Mouse (Mus musculus) forebrain, embryonic 11.5 days (tissue): ENCODE measurements around the gene Slc17a9. TPM values are rescaled to one million over a fixed set of nuclear protein-coding genes. Genes with fewer than 3 reads are reported as not detected.
A peak's percentile ranks its signal among the peaks of the same experiment; 100 is the strongest.

ENCODE experiments used
- ATAC-seq: fragments of 200-750 bp; cut with Nextera tagmentation; replicated peaks from 2 replicates; pipeline ENCODE4 v1.8.0; 2017; ENCODE audit warnings: moderate TSS enrichment; ENCODE audit not compliant: low FRiP score
- DNase-seq: peaks from one replicate; pipeline ENCODE4 v3.0.0-alpha.2; 2017; ENCODE audit warnings: low spot score
- H3K27ac ChIP-seq: fragments of 300-500 bp; sonication (generic); 2 replicates; pipeline ENCODE4 v1.5.1; 2014; ENCODE audit warnings: low read depth, low read length
- H3K27me3 ChIP-seq: fragments of 300-500 bp; sonication (generic); 2 replicates; pipeline ENCODE4 v1.6.1; 2014; ENCODE audit warnings: mild to moderate bottlenecking, low read length, mixed read lengths; ENCODE audit not compliant: control insufficient read depth, insufficient read depth
- H3K36me3 ChIP-seq: fragments of 300-500 bp; sonication (generic); 2 replicates; pipeline ENCODE4 v1.6.1; 2014; ENCODE audit warnings: mild to moderate bottlenecking, low read length, moderate library complexity, mixed read lengths; ENCODE audit not compliant: control insufficient read depth, insufficient read depth
- H3K4me1 ChIP-seq: fragments of 300-500 bp; sonication (generic); replicated peaks from 2 replicates; pipeline ENCODE4 v1.6.1; 2014; ENCODE audit warnings: low read length, mixed read lengths; ENCODE audit not compliant: control insufficient read depth, insufficient read depth
- H3K4me2 ChIP-seq: fragments of 300-500 bp; sonication (generic); 2 replicates; pipeline ENCODE4 v1.6.1; 2014; ENCODE audit warnings: low read depth, mild to moderate bottlenecking, low read length, moderate library complexity, mixed read lengths; ENCODE audit not compliant: severe bottlenecking
- H3K4me3 ChIP-seq: fragments of 300-500 bp; sonication (generic); 2 replicates; pipeline ENCODE4 v1.5.1; 2014; ENCODE audit warnings: low read depth, low read length
- H3K9ac ChIP-seq: fragments of 300-500 bp; sonication (generic); 2 replicates; pipeline ENCODE4 v1.6.1; 2014; ENCODE audit warnings: low read length
- H3K9me3 ChIP-seq: fragments of 300-500 bp; sonication (generic); 2 replicates; pipeline ENCODE4 v1.6.1; 2016; ENCODE audit warnings: low read length, mixed read lengths; ENCODE audit not compliant: control insufficient read depth
- WGBS: fragments of 180-500 bp; shearing (Covaris S2); extraction: QIAGEN DNeasy Blood & Tissue Kit; methylation state at CpG from one replicate; pipeline ENCODE4 v1.1.7; 2014; 5-methylcytosine and 5-hydroxymethylcytosine counted together
- polyA plus RNA-seq: library from polyadenylated mRNA; unstranded; fragments of >200 nt; fragmentation: Nextera tagmentation; extraction: Ambion mirVana; gene quantifications from 2 replicates; pipeline ENCODE4 v1.2.1, GENCODE M21; 2014

Gene Slc17a9
- polyA plus RNA-seq, 1 experiment from 2014 or later: 0.11 TPM

DNA sequence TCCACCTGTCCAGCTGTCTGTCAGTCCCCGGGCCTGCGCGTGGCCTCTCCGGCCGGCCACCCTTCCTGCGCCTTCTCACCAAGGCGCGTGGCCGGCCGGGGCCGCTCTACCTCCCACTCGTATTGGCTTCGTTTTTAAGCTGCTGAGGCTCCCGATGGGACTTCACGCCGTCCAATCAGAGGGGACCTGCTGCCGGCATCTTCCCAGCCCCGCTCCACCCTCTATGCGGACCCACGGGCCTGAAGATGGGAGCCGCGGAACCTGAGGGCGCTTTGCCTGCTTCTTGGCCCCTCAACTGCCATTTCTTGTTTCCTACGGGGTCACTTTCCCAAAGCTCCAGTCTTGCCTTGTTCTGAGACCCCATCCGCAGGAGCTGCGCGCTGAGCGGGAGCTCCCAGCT lies 51.7 kb downstream of the Slc17a9 start, which contains the start of gene Bhlhe23:
TSS of gene Bhlhe23 (minus strand) at position 108 of the 400 bp plus-strand sequence.
- H3K4me1 ChIP-seq: peaks cover 3% of the 10 kb centered on the region; the same call in 1 of the 2 replicates
- ATAC-seq: no peak
- WGBS: 2% methylated on average over 28 of the region's 28 CpGs
- DNase-seq: no peak
- H3K4me3 ChIP-seq: peak within 1 kb of the TSS; percentile 15; the same call in 1 of the 2 replicates
- no peaks in the 10 kb centered on the region for H3K9me3 ChIP-seq
- no peak within 1 kb of the TSS for H3K9ac ChIP-seq
- H3K36me3 ChIP-seq: no peaks in the 10 kb centered on the region
- peak within 1 kb of the TSS; percentile 43 for H3K4me2 ChIP-seq
- peaks cover 69% of the 10 kb centered on the region for H3K27me3 ChIP-seq
- no peak within 1 kb of the TSS for H3K27ac ChIP-seq

DNA sequence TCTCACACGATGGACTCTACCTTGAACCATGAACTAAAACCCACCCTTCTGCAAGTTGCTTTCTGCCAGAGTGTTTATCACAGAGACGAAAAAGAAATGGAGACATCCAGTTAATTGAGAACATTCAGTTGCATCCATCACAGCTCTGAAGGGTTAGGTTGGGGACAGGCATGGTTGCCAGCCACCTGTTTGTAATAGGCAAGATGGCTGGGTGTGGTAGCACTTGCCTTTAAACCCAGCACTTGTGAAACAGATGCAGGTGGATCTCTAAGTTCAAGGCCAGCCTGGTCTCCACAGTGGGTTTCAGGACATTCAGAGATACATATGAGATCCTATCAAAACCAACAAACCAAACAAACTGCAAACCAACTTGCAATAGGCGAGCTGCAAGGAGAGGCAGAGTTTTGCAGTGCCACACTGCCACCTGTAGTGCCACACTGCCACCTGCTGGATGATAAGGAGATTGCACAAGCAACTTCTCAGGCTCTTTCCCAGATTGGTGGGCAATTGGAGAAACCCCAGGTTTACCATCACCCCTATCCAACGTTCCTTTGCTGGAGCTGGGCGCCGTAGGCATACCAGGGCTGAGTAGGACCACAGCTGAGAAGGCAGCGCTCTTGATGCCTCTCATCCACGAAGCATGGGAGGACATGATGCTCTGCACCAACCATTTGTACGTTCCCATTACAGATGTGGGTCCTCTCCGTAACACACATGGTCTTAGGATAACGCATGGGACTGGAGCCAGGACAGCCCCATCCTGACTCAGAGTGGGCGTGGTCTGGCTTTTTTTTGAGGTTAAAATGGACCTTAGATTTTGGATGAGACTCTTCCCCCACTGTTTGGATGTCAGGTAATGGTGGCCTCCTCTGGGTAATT lies 54.4 kb downstream of the Slc17a9 start:
- peak; percentile 83 for DNase-seq
- ATAC-seq: no peak
- Histone ChIP-seq H3K4me3 (no peak overlapping the region), H3K36me3 (no peaks in the 10 kb centered on the region), H3K27me3 (peaks cover 49% of the 10 kb centered on the region), H3K4me1 (peaks cover 3% of the 10 kb centered on the region; the same call in 1 of the 2 replicates), H3K4me2 (no peak overlapping the region), H3K9ac (no peak overlapping the region), H3K9me3 (no peaks in the 10 kb centered on the region), H3K27ac (no peak overlapping the region)
- 22% methylated on average over 12 of the region's 12 CpGs for WGBS

DNA sequence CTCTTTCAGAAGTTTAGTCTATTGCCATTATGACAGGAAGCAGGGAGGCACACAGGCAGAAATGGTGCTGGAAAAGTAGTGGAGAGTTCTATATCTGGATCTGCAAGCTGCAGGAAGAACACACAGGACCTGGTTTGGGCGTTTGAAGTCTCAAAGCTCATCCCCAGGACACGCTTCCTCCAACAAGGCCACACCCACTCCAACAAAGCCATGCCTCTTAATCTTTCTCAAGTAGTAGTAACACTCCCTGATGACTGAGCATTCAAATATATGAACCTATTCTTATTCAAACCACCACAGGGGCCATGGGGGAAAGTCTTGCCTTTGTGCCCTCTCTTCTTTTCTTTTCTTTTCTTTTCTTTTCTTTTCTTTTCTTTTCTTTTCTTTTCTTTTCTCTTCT lies 55.2 kb downstream of the Slc17a9 start:
- peaks cover 43% of the 10 kb centered on the region for H3K27me3 ChIP-seq
- H3K9ac ChIP-seq: no peak overlapping the region
- H3K9me3 ChIP-seq: no peaks in the 10 kb centered on the region
- DNase-seq (no peak), ATAC-seq (no peak)
- no peaks in the 10 kb centered on the region for H3K36me3 ChIP-seq
- H3K4me3 ChIP-seq: no peak overlapping the region
- H3K4me2 ChIP-seq: no peak overlapping the region
- H3K4me1 ChIP-seq: peaks cover 3% of the 10 kb centered on the region; the same call in 1 of the 2 replicates
- no peak overlapping the region for H3K27ac ChIP-seq
- 18% methylated on average over 2 of the region's 2 CpGs for WGBS

DNA sequence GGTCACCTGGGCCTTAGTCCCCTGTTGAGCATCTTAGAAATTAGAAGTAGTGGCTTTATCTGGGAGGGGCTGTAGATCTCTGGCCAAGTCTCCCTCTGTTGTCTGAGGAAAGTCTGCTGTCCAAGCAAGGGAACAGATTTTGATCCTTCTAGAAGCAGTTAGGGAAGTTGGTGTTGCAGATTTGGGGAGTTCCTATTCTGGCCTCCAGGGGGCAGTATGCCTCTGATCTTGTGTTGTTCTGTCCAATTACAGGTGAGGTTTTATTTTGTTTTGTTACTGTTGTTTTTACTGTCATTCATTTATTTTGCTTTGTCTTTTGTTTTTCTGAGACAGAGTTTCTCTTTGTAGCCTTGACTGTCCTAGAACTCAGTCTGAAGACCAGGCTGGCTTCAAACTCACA lies 61.7 kb downstream of the Slc17a9 start:
- DNase-seq (peak; percentile 72), ATAC-seq (no peak)
- Histone ChIP-seq H3K36me3 (no peaks in the 10 kb centered on the region), H3K9ac (no peak overlapping the region), H3K27me3 (no peaks in the 10 kb centered on the region), H3K4me1 (no peaks in the 10 kb centered on the region), H3K4me2 (no peak overlapping the region), H3K27ac (no peak overlapping the region), H3K4me3 (no peak overlapping the region), H3K9me3 (no peaks in the 10 kb centered on the region)

GRCm38 (mm10) chr2:180787566-180788232 lies 62.6 kb downstream of the Slc17a9 start:
- WGBS: 79% methylated on average over 13 of the region's 13 CpGs

GRCm38 (mm10) chr2:180788386-180788785 lies 63.3 kb downstream of the Slc17a9 start:
- Histone ChIP-seq H3K27ac (no peak overlapping the region), H3K36me3 (no peaks in the 10 kb centered on the region), H3K27me3 (no peaks in the 10 kb centered on the region), H3K9me3 (no peaks in the 10 kb centered on the region), H3K4me1 (no peaks in the 10 kb centered on the region), H3K9ac (no peak overlapping the region), H3K4me2 (no peak overlapping the region), H3K4me3 (no peak overlapping the region)
- DNase-seq (no peak), ATAC-seq (no peak)
- 49% methylated on average over 2 of the region's 2 CpGs for WGBS

More at GRCm38 (mm10) chr2:180787566-180788232, 62.6 kb downstream of the Slc17a9 start:
- H3K4me1 ChIP-seq: no peaks in the 10 kb centered on the region
- H3K9ac ChIP-seq: no peak overlapping the region
- H3K4me3 ChIP-seq: no peak overlapping the region
- H3K36me3 ChIP-seq: no peaks in the 10 kb centered on the region
- DNase-seq: no peak
- no peaks in the 10 kb centered on the region for H3K9me3 ChIP-seq
- no peak overlapping the region for H3K4me2 ChIP-seq
- no peak overlapping the region for H3K27ac ChIP-seq
- no peaks in the 10 kb centered on the region for H3K27me3 ChIP-seq
- ATAC-seq: no peak

GRCm38 (mm10) chr2:180788843-180789242 lies 63.8 kb downstream of the Slc17a9 start:
- DNase-seq (no peak), ATAC-seq (no peak)
- H3K27me3 ChIP-seq: no peaks in the 10 kb centered on the region
- no peaks in the 10 kb centered on the region for H3K9me3 ChIP-seq
- no peaks in the 10 kb centered on the region for H3K4me1 ChIP-seq
- 29% methylated on average over 7 of the region's 7 CpGs for WGBS
- no peaks in the 10 kb centered on the region for H3K36me3 ChIP-seq
- H3K9ac ChIP-seq: no peak overlapping the region
- H3K27ac ChIP-seq: no peak overlapping the region
- no peak overlapping the region for H3K4me3 ChIP-seq
- no peak overlapping the region for H3K4me2 ChIP-seq

GRCm38 (mm10) chr2:180791674-180792073 lies 66.6 kb downstream of the Slc17a9 start:
- Histone ChIP-seq H3K4me1 (no peaks in the 10 kb centered on the region), H3K9me3 (no peaks in the 10 kb centered on the region), H3K27ac (no peak overlapping the region), H3K4me2 (no peak overlapping the region), H3K27me3 (no peaks in the 10 kb centered on the region), H3K4me3 (no peak overlapping the region), H3K36me3 (no peaks in the 10 kb centered on the region), H3K9ac (no peak overlapping the region)
- DNase-seq (peak; percentile 77), ATAC-seq (no peak)
- WGBS: 44% methylated on average over 4 of the region's 4 CpGs
